Comparison of ENCODE assay signal across 28 mouse cellular contexts in genomic region chr4:88424563-88424962, GRCm38 (mm10).
"Had no signal": no experiment of that assay in that cellular context is flagged by ENCODE, and none has a peak within 500 bp of the region (broad histone marks: within the 10 kb centered on the region; RNA-seq: fewer than 3 reads in every experiment).

No protein-coding gene starts in this region.

- H3K27ac ChIP-seq: limb, embryonic 10.5 days; limb, embryonic 12.5 days; limb, embryonic 13.5 days; limb, embryonic 15.5 days; liver, embryonic 12.5 days; liver, embryonic 13.5 days; liver, embryonic 14.5 days; liver, embryonic 15.5 days; lung, embryonic 15.5 days; macrophage; midbrain, embryonic 10.5 days; midbrain, embryonic 12.5 days; midbrain, embryonic 13.5 days; midbrain, embryonic 15.5 days; neural tube, embryonic 12.5 days had no signal

- DNase-seq: left cerebral cortex, postnatal 4 days; liver; liver, embryonic 13.5 days; liver, postnatal 0 days; lung, adult 18-20 months; lung, adult 2 months; lung, embryonic 14.5 days; lung, postnatal 10 days; lung, postnatal 14 days; lung, postnatal 36 days; lung, postnatal 4 days; midbrain, embryonic 14.5 days had no signal

- H3K36me3 ChIP-seq: limb, embryonic 10.5 days; limb, embryonic 12.5 days; limb, embryonic 13.5 days; limb, embryonic 15.5 days; liver, embryonic 12.5 days; liver, embryonic 13.5 days; liver, embryonic 15.5 days; lung, embryonic 15.5 days; midbrain, embryonic 10.5 days; midbrain, embryonic 12.5 days; midbrain, embryonic 13.5 days; midbrain, embryonic 15.5 days; neural tube, embryonic 12.5 days had no signal

- H3K9ac ChIP-seq: limb, embryonic 12.5 days; limb, embryonic 13.5 days; limb, embryonic 15.5 days; liver, embryonic 12.5 days; liver, embryonic 13.5 days; liver, embryonic 14.5 days; liver, embryonic 15.5 days; liver, postnatal 0 days; lung, embryonic 14.5 days; lung, embryonic 15.5 days; midbrain, embryonic 12.5 days; midbrain, embryonic 13.5 days; midbrain, embryonic 15.5 days; neural tube, embryonic 12.5 days had no signal

- H3K4me1 ChIP-seq: limb, embryonic 10.5 days; limb, embryonic 12.5 days; limb, embryonic 13.5 days; limb, embryonic 15.5 days; liver, embryonic 12.5 days; liver, embryonic 13.5 days; liver, embryonic 15.5 days; lung, embryonic 15.5 days; midbrain, embryonic 10.5 days; midbrain, embryonic 12.5 days; midbrain, embryonic 13.5 days; midbrain, embryonic 15.5 days; neural tube, embryonic 12.5 days had no signal

- H3K9me3 ChIP-seq: limb, embryonic 10.5 days; limb, embryonic 12.5 days; limb, embryonic 13.5 days; limb, embryonic 15.5 days; liver, embryonic 12.5 days; liver, embryonic 13.5 days; liver, embryonic 15.5 days; lung, embryonic 15.5 days; megakaryocyte, embryonic 14.5 days; midbrain, embryonic 10.5 days; midbrain, embryonic 12.5 days; midbrain, embryonic 13.5 days; midbrain, embryonic 15.5 days; neural tube, embryonic 12.5 days had no signal

- H3K4me3 ChIP-seq: limb, embryonic 10.5 days; limb, embryonic 12.5 days; limb, embryonic 13.5 days; limb, embryonic 15.5 days; liver, embryonic 12.5 days; liver, embryonic 13.5 days; liver, embryonic 15.5 days; lung, embryonic 15.5 days; megakaryocyte, embryonic 14.5 days; midbrain, embryonic 10.5 days; midbrain, embryonic 12.5 days; midbrain, embryonic 13.5 days; midbrain, embryonic 15.5 days; myocyte; neural tube, embryonic 12.5 days had no signal

- H3K27me3 ChIP-seq: limb, embryonic 12.5 days; limb, embryonic 13.5 days; limb, embryonic 15.5 days; liver, embryonic 12.5 days; liver, embryonic 13.5 days; liver, embryonic 15.5 days; lung, embryonic 15.5 days; megakaryocyte, embryonic 14.5 days; midbrain, embryonic 12.5 days; midbrain, embryonic 13.5 days; midbrain, embryonic 15.5 days; neural tube, embryonic 12.5 days had no signal
